Mouse (Mus musculus) G1E (cell line): Measurements from ENCODE around the gene Gm21954. TPM values are rescaled to one million over a fixed set of nuclear protein-coding genes. Genes with fewer than 3 reads are reported as not detected.

ENCODE experiments used
- ATAC-seq: 2 replicates; pipeline ENCODE4 v1.8.0; 2016; ENCODE audit warnings: mild to moderate bottlenecking; ENCODE audit not compliant: insufficient number of reproducible peaks, poor library complexity, low FRiP score, severe bottlenecking; ENCODE audit errors: extremely low read depth
- DNase-seq: peaks from one replicate; pipeline ENCODE4 v3.0.0; 2012; ENCODE audit warnings: low spot score
- H3K27me3 ChIP-seq: 2 replicates; pipeline ENCODE4 v1.6.1; 2012; ENCODE audit warnings: mild to moderate bottlenecking, low read length, inconsistent platforms; ENCODE audit not compliant: insufficient read depth
- H3K36me3 ChIP-seq: replicated peaks from 2 replicates; pipeline ENCODE3; 2012; ENCODE audit warnings: mild to moderate bottlenecking, inconsistent platforms
- H3K4me1 ChIP-seq: 2 replicates; pipeline ENCODE4 v1.6.1; 2012; ENCODE audit warnings: low read depth, low read length, inconsistent platforms, mixed read lengths; ENCODE audit not compliant: insufficient read depth
- H3K4me3 ChIP-seq: 2 replicates; pipeline ENCODE4 v1.5.1; 2012; ENCODE audit warnings: low read depth, mild to moderate bottlenecking, inconsistent platforms, low read length, moderate library complexity, mixed read lengths
- H3K9me3 ChIP-seq: replicated peaks from 2 replicates; pipeline ENCODE4 v1.6.1; 2012; ENCODE audit warnings: inconsistent platforms
- CTCF ChIP-seq: IDR thresholded peaks from 2 replicates; pipeline ENCODE4 v1.5.1; 2012; ENCODE audit warnings: low read depth, low read length, inconsistent platforms, mixed read lengths
- GATA1 ChIP-seq: IDR thresholded peaks from 2 replicates; pipeline ENCODE4 v1.6.1; 2012; ENCODE audit warnings: borderline replicate concordance, low read length, inconsistent platforms, mixed read lengths
- GATA2 ChIP-seq: IDR thresholded peaks from 2 replicates; pipeline ENCODE4 v1.6.1; 2012; ENCODE audit warnings: low read depth, low read length, inconsistent platforms, borderline replicate concordance
- POLR2AphosphoS5 ChIP-seq: IDR thresholded peaks from 2 replicates; pipeline ENCODE4 v1.6.1; 2012; ENCODE audit warnings: low read depth, low read length, inconsistent platforms; ENCODE audit not compliant: insufficient replicate concordance
- TAL1 ChIP-seq: conservative IDR thresholded peaks from 2 replicates; pipeline ENCODE4 v1.6.1; 2012; ENCODE audit warnings: low read depth, low read length, inconsistent platforms, mixed read lengths
- polyA plus RNA-seq: library from polyadenylated mRNA; stranded (reverse); fragments of >175 nt; gene quantifications from 2 replicates; pipeline ENCODE4 v1.2.3, GENCODE M21; 2012
- total RNA-seq, 2 experiments: library from RNA; stranded (forward) in 1 of 2; stranded (reverse) in 1 of 2; fragments of 200-1000 nt in 1 of 2; fragments of >200 nt in 1 of 2; fragmentation: Nextera tagmentation in 1 of 2; gene quantifications; 2 replicates each; pipeline ENCODE4 v1.2.3; 2014 to 2017

Gene Gm21954
- total and polyA plus RNA-seq, 3 experiments: not detected

- DNase-seq (no peak), ATAC-seq (no peak)
- TF ChIP-seq TAL1: no peak
- no peak for TF ChIP-seq POLR2AphosphoS5
- TF ChIP-seq GATA2: no peak
- no peak for TF ChIP-seq GATA1
- TF ChIP-seq CTCF: no peak
- Histone ChIP-seq H3K27me3 (no peaks in the 10 kb centered on the region), H3K4me1 (no peaks in the 10 kb centered on the region), H3K36me3 (no peaks in the 10 kb centered on the region), H3K4me3 (no peak overlapping the region), H3K9me3 (peaks cover 25% of the 10 kb centered on the region)
These were observed 19.5 kb downstream of the Gm21954 start for GRCm38 (mm10) chr3:55452464-55452863.

- no peak for TF ChIP-seq CTCF
- TF ChIP-seq GATA2: no peak
- no peak for TF ChIP-seq GATA1
- Histone ChIP-seq H3K4me1 (no peaks in the 10 kb centered on the region), H3K9me3 (peaks cover 26% of the 10 kb centered on the region), H3K36me3 (no peaks in the 10 kb centered on the region), H3K27me3 (no peaks in the 10 kb centered on the region), H3K4me3 (no peak overlapping the region)
- ATAC-seq: no peak
- no peak for DNase-seq
These were observed 20.1 kb downstream of the Gm21954 start for GRCm38 (mm10) chr3:55451877-55452276.

GRCm38 (mm10) chr3:55451035-55451434, 21.0 kb downstream of the Gm21954 start:
- no peaks in the 10 kb centered on the region for H3K4me1 ChIP-seq
- ATAC-seq (no peak), DNase-seq (no peak)
- no peak for TF ChIP-seq GATA2
- TF ChIP-seq POLR2AphosphoS5: no peak
- TF ChIP-seq GATA1: no peak
- no peak for TF ChIP-seq TAL1
- TF ChIP-seq CTCF: no peak
- H3K4me3 ChIP-seq: no peak overlapping the region
- H3K9me3 ChIP-seq: peaks cover 22% of the 10 kb centered on the region
- no peaks in the 10 kb centered on the region for H3K27me3 ChIP-seq
- no peaks in the 10 kb centered on the region for H3K36me3 ChIP-seq

- TF ChIP-seq TAL1: no peak
- no peak for TF ChIP-seq GATA1
- TF ChIP-seq POLR2AphosphoS5: no peak
- TF ChIP-seq GATA2: no peak
- TF ChIP-seq CTCF: no peak
- H3K9me3 ChIP-seq: peaks cover 21% of the 10 kb centered on the region
- H3K4me3 ChIP-seq: no peak overlapping the region
These were observed 22.9 kb downstream of the Gm21954 start for GRCm38 (mm10) chr3:55449148-55449547.

GRCm38 (mm10) chr3:55447486-55448460, 24.2 kb downstream of the Gm21954 start:
- no peaks in the 10 kb centered on the region for H3K27me3 ChIP-seq
- no peak overlapping the region for H3K4me3 ChIP-seq
- H3K36me3 ChIP-seq: no peaks in the 10 kb centered on the region
- no peak for ATAC-seq
- H3K4me1 ChIP-seq: no peaks in the 10 kb centered on the region
- no peak for DNase-seq
- TF ChIP-seq GATA1 (no peak), CTCF (no peak), TAL1 (no peak), POLR2AphosphoS5 (no peak), GATA2 (no peak)
- peaks cover 26% of the 10 kb centered on the region for H3K9me3 ChIP-seq

More at GRCm38 (mm10) chr3:55449148-55449547, 22.9 kb downstream of the Gm21954 start:
- DNase-seq (no peak), ATAC-seq (no peak)
- Histone ChIP-seq H3K27me3 (no peaks in the 10 kb centered on the region), H3K36me3 (no peaks in the 10 kb centered on the region), H3K4me1 (no peaks in the 10 kb centered on the region)

- Histone ChIP-seq H3K27me3 (no peaks in the 10 kb centered on the region), H3K9me3 (peaks cover 26% of the 10 kb centered on the region), H3K36me3 (no peaks in the 10 kb centered on the region), H3K4me3 (no peak overlapping the region), H3K4me1 (no peaks in the 10 kb centered on the region)
- TF ChIP-seq GATA1 (no peak), TAL1 (no peak), GATA2 (no peak), CTCF (no peak), POLR2AphosphoS5 (no peak)
- ATAC-seq (no peak), DNase-seq (no peak)
These were observed 25.3 kb downstream of the Gm21954 start for GRCm38 (mm10) chr3:55446681-55447080.

GRCm38 (mm10) chr3:55443725-55444124, 28.3 kb downstream of the Gm21954 start:
- no peak for DNase-seq
- peaks cover 44% of the 10 kb centered on the region for H3K9me3 ChIP-seq
- no peaks in the 10 kb centered on the region for H3K36me3 ChIP-seq
- ATAC-seq: no peak
- H3K4me1 ChIP-seq: no peaks in the 10 kb centered on the region
- H3K27me3 ChIP-seq: no peaks in the 10 kb centered on the region
- TF ChIP-seq GATA2 (no peak), POLR2AphosphoS5 (no peak), GATA1 (no peak), CTCF (no peak), TAL1 (no peak)
- no peak overlapping the region for H3K4me3 ChIP-seq
